Mouse (Mus musculus) ovary, adult 18-20 months (tissue): ENCODE results near the gene Klrb1.

Experiments used
- DNase-seq: peaks from one replicate; pipeline ENCODE4 v3.0.0; 2022; ENCODE audit warnings: low spot score, mixed read lengths

Gene Klrb1

DNA sequence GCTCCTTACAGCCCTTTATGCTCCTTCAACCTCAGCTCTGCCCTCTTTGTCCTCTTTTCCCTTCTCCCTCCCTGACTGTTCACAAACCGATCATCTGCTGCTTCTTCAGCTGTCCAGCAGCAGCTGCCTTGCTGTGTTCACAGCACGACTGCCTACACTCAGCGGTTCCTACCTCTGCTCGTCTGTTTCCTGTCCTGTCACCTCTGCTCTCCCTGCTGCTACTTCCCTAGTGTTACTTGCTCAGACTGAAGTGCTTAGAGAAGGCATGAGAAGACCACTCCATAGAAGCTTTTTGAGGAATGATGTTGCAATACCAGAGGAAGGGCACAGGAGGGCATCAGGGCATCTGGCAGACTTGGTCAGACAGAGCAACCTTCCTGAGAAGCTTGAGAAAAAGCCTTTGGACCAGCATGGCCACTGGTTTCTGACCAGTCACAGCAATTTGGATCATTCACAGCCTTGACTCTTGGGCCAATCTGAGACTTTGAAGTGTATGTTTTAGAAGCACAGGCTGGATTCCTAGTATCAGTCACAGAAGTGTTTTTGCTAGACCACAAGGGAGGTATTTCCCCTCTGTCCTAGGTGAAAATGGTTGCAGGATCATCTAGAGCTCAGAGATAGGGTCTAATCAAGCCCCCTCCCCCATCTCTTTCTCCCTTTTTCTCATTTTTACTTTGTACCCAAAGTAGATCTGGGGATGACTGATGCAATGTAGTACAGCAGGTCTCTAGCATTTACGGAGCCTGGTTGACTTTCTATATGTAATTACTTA is 11.2 kb upstream of the Klrb1 start:
- DNase-seq: no peak

DNA sequence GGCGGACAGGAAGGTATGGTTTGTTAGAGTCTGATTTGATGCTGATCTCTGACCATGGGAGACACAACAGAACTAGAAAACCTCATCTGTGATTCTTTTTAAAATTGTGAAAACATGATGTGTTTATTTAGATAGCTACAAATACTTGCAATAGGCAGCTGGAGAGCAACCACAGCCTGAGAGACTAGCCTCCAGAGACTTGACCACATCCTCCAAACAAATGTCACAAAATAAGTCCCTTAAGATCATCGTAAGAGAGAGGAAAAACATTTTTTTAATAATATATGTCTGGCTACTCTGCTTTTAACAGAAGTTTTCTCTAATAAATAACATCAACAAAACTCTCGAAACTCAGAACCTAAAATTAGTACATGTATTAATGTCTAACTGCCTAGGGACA is 9.2 kb upstream of the Klrb1 start:
- no peak for DNase-seq

DNA sequence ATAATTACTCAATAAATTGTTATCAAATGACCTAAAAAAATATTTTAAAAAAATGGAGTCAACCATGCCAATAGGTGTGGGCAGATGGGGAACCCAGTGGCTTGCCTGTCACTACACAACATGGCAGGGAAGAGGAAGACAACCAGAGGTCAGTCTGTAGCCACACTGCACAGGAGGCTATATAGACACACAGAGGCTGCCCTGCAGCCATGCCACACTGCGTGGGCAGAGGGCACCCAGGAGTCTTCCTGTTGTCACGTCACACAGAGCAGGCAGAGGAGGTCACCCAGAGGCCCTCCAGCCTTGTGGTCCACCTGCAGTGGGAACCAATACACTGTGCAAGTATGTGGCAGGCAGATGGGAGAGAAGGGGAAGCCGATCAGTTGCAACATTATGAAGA is 21.2 kb downstream of the Klrb1 start:
- no peak for DNase-seq

DNA sequence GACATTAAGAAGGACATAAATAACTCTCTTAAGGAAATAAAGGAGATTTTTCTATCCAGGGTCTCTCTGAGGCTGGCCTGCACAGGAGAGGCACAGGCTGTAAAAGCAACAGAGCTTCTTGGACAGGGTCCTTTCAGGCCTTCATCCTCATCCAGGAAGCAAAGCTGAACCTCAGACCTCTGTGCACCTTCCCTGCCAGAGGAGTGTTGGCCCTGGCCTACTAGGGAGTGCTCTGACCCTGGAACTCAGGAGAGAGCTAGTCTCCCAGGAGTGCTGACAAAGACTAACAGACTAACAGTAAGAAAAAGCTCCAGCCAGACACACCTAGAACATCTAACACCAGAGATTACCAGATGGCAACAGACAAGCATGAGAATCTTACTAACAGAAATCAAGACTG is 43.3 kb downstream of the Klrb1 start:
- no peak for DNase-seq

DNA sequence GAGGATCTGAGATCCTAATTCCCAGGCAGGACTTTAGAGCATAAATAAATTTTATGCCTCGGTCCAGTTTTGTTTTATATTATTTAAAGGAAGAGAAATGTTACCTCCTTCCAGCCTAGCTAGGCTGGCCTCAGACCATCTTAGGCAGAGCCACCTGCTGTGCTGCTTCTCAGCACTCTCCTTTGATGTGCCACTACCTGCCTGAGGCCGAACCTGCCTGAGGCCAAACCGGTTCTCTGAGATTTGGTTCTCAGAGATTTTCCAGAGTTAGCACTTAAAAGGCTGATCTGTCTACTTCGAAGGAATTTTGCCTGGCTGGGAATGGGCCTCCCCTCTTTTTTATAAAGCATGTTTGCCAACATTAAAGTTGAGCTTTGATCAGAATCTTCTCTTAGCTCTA is 52.9 kb downstream of the Klrb1 start:
- DNase-seq: no peak

DNA sequence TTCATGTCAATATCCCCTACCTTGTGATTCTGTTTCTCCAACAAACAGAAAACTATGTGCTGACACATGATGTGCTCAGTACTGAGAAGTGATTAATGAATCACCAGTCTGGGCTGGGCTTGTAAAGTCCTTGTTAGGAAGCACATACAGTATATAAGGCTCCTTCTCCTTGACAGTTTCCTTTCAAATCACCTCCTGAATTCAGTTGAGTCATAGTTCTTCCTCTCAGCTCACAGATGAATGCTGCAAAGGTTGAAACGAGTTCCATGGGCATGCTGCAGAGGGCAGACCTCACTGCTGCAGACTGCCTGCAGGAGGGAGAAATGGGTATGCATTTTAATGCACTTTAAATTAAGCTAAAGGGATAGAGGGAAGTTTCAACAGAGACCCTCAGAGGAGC is 60.7 kb downstream of the Klrb1 start, which contains the start of gene Clec2h:
Gene Clec2h (plus strand): TSS at position 180 of the 400 bp plus-strand sequence.
- no peak for DNase-seq

DNA sequence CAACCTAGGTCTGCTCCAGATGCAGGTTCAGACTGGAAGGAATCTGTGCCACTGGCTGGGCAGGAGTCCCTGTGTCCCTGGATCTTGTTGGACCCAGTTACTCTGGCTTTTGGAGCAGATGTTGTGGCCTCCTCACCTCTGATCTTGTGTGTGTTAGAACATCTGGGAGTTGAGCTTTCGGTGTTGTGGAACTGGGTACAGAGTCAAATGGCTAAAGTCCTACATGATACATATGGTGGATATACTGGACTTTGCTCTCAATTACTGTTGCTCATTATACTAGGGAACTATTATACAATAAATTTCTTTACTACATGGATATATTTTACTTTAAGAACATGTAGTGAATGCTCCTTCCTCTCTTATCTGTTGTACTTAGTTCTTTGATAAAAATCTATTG is 61.6 kb downstream of the Klrb1 start:
- no peak for DNase-seq
